Mouse (Mus musculus) MN1 (cell line): Measurements from ENCODE around the gene Mmp11.
"Not testable (repeated sequence)": the region's sequence is repeated elsewhere in the genome, so short reads cannot be mapped to it uniquely, and the experiment has no call there.

Experiments used
- DNase-seq: peaks from one replicate; pipeline ENCODE4 v3.0.0-alpha.2; 2016; ENCODE audit warnings: low spot score

Gene Mmp11

DNA sequence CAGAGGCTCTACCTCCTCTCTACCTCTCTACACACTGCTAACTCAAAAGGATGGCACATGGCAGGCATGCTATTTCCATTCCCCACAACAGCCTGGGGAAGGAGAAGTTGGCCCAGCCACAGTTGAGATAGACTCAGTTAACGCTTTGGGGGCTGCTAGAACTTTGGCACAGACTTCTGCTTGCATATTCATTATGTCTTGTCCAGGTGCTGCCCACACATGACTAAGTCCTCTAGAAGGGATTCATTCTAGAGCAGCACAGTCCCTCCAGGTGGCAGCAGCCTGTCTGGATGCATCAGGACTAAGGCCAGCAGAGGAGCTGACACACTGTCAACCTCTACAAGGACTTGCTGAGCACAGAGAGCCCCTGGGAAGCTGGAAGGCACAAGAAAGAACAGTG lies 40.1 kb downstream of the Mmp11 start:
- no peak for DNase-seq

DNA sequence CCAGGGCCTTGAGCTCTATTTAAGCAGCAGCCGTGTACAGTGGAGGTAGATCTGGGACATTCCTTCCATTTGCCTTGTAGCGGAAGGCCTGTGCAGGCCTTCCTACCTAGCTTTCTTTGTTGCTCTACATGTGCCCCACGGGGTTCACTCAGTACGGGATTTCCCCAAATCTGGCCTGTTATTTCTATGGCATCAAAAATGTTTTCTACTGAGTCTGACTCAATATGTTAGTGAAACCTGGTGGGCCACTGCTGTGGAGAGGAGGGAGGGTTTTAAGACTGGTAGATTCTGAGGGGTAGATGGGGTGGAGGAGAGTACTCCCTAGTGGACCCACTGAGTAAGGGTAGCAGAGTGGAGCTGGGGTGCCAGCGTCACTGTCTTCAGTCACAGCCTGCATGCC lies 40.6 kb downstream of the Mmp11 start:
- no peak for DNase-seq

DNA sequence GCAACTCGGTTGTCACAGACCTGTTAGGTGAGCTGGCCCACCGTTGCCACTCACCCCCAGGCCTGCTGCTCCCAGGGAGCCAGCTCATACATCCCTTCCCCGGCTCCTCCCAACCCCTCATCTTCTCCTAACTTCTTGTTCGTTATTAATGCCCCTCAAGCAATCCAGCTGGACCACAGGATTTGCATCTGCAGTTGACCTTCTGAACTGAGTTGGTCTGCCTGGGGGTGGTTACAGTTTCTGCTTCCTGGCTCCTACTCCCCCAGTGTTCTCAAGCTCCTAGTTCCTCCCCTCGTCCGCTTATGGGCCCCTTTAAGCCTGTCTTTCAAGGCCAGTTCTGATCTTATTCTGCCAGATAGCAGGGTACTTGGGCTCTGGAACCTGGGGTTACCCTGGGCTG lies 41.7 kb downstream of the Mmp11 start:
- DNase-seq, result no peak

DNA sequence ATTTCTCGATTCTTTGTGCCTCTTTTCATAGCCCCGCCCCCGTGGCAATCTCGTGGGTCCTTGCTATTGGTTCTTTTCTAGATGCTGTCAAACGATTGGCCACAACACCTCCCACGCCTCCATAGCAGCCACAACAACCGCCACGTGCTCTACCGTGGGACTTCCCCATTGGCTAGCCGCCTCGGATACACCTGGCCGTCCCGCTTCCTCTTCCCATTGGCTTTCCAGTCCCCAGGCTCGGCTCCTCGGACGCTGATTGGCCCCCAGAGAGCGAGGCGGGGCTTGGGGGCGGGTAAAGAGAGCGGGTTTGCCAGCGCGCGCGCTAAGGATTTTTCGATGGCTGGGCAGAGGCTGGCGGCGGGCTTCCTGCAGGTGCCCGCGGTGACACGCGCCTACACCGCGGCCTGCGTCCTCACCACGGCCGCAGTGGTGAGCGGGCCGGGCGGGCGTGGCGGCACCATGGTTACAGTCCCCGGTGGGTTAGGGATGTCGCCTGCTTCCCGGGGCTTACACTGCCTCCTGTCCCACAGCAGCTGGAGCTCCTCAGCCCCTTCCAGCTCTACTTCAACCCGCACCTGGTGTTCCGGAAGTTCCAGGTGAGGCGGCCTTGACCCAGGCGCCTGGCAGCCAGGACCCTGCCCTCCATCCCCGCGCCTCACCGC lies 43.1 kb downstream of the Mmp11 start, which contains the start of gene Derl3:
Gene Derl3 (plus strand): TSS at position 325 of the 662 bp plus-strand sequence.
- no peak for DNase-seq

DNA sequence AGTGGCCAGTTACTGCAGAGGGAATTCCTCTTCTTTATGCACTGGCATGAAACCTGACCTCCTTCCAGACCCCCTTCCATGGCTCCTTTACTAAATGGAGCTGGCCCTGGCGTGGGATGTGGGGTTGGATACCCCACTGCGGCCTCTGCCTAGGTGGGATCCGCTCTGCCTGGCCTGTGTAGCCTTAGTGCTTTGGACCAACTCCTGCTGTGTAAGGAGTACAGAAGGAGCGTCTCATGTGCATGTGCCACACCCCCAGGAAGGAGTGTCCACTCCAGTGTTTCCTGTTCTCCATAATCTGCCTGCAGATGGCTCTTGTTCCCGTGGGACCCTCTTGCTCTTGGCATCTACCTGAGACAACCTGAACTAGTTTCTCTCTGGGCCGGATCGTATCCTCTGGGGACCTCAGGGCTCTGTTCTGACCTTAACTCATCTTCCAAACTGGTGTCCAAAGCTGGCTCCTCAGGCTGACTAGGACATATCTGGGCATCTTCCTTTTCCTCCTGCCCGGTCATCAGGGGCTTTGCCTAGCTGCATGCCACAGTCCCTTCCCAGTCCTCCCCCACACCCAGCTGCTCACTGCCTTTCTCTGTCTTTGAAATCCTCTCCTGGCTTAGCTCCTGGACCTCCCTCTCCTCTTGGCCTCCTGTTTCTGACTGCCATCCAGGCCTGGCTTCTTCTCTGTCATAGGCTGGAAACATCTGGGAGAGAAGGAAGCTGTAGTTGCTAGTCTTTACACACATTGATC lies 46.7 kb downstream of the Mmp11 start:
- peak; percentile 74 for DNase-seq

DNA sequence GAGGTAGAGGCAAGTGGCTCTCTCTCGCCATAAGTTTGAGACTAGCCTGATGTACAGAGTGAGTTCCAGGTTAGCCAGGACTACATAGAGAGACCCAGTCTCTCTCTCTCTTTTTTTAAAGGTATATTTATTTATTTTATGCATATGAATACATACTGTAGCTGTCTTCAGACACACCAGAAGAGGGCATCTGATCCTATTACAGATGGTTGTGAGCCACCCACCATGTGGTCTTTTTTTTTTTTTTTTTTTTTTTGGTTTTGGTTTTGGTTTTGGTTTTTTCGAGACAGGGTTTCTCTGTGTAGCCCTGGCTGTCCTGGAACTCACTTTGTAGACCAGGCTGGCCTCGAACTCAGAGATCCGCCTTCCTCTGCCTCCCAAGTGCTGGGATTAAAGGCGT lies 48.8 kb downstream of the Mmp11 start:
- not testable (repeated sequence) for DNase-seq

DNA sequence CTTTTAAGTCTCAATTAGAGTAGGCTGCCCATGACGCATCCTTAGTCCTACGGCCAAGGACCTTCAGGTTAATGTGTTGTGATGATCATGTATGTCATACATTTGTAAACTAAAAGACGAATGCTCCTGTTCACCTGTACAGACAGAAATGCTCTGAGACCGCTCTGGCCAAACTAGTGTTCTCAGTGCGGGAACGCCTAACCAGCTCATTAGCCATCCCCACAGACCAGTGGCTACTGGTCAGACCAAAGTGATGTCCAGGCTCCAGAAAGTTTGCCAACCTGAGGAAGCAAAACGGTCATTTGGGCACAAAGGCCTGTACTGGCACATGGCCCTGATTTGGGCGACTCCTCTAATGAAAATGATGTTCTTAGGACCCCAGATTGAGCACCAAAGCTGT lies 51.6 kb downstream of the Mmp11 start:
- no peak for DNase-seq

DNA sequence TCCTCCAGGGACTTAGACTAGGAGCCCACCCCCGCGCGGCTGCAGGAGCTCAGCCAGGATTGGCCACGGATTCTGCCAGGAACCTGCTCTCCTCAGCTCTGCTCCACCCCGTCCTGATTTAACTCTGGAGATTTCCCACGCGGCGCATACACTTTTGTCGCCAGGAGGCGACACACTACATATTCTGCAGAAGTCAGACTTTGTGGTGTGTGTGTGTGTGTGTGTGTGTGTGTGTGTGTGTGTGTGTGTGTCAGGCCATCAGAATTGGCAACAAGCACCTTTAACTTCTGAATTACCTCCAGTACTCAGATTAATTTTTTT lies 53.1 kb downstream of the Mmp11 start:
- DNase-seq, result peak; percentile 73

DNA sequence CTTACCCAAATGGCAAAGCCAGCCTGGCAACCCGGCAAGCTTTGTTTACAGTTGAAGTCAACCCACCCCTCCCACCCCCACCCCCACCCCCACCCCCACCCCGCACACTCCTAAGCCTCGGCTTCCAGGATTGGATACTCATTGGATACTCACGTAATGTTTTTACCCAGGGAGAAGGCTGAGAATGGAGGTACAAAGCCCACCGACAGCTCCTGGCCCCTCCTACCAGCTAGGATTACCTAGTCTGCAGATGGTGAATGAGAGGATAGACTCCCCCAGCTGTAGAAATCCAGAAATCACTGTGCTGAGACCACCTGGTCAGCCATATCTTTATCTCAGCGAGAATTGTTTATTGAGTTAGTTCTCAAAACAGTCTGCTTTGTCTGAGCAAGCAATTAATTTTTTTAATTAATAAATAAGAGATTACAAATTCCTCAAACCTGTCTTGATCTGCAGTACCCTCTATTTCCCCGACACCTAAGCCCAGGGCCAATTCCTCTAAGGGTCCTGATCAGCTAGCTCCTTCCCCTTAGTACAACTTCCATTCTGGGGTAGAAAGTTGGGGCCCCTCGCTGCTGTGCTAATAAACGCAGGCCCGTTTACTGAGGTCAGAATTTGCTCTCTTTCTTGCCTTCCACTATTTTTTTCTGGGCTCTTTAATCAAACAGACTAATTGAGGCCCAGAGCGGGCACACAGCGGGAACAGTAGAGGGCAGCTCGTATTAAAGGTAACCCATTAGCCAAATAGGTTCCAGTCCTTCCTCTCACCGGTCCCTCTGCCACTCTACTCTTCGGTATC lies 53.7 kb downstream of the Mmp11 start:
- no peak for DNase-seq

DNA sequence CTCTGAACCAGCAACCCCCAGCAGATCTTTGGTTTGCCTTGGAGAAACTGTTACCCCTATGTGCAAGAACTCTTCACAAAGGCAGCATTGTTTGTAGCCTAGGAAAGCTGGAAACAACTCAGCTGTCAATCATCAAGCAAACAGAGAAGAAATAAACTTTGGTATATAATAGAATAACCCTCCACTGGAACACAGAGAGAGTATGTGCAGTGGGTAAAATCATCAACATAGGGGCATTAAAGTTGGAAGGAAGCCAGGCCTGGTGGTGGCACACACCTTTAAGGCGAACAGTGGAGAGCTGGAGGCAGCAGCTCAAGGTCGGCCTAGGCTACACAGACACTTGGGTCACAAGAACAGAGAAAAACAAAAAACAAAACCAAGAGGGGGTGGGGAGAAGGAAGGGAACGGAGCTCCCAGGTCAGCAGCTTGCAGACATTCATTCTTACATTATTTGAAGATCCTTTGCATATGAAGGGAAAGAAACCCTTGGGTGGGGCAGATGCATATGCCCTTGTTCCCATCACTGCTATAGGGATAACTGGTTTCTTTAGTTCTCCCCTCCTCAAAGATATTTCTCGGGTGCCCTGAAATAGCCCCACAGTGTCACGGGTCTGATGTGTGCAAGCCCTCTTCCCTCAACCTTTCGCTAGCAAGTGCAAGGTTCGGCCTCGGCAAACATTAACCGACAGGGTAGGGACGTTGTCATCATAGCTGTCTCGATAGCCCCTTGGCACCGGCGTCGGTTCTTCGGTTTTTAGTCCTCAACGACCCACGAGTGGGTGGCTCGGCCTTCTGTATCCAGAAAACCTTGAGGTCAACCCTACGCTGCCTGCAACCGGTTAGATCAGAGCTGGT lies 54.5 kb downstream of the Mmp11 start:
- DNase-seq, result no peak

DNA sequence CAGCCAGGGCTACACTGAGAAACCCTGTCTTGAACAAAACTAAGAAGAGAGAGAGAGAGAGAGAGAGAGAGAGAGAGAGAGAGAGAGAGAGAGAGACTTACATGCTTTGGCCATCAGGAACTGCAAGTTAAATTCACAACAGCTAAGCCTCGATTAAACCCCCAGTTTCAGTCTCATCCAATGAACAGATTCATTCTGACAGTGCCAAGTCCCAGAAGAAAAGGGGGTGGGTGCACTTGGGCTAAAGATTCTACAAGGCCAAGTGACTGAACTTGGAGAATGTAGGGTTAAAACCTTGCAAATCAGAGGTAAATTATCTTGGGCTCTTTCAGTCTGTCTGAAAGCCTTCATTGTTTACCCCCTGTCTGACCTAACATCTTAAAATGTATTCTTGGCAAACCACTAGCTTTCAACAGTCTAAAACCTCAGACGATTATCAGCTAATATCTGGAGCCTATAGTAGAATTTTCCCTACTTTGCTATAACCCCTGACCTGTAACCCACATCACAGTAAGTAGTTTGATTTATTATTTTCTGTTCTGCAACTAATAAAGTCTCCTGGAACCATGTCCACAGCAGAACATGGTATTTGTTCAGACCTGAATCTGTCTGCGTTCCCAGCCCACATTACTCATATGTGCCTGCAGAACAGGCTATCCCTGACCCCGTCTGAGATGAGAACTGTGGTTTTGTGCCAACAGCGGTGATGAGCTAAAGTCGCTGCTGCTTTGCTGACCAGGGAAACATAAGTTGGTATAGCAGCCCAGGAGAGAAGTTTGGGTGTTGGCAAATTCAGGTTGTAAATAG lies 55.3 kb downstream of the Mmp11 start:
- DNase-seq, result no peak

DNA sequence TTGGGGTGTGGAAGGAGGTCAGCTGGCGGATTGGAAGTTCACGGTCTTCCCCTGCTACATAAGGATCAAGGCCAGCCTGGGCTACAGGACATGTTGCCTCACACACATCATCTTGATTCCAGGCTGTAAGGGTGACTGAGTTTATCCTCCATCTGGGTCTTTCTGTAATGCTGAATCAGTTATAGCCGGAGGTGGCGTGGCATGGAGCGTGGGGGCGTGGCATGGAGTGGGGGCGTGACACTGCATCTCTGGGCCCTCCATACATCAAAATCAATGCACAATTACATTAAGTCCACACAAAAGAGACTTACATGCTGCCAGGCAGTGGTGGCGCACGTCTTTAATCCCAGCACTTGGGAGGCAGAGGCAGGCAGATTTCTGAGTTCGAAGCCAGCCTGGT lies 55.9 kb downstream of the Mmp11 start:
- no peak for DNase-seq

DNA sequence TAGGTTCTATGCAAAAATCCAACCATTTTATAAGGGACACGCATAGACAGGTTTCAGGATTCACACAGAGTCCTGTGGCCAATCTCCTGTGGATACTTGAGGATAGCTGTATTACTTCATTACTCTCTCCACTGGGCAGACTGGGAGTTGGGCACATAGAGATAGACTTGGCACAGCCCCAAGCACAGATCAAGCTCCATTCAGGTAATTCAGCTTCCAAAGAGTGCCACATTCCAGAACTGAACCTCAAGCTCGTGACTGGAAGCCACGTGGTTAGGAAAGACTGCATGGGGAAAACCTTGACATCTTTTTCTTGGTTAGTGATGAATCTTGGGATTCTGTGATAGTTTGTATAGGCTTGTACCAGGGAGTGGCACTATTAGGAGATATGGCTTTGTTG lies 57.5 kb downstream of the Mmp11 start:
- no peak for DNase-seq

DNA sequence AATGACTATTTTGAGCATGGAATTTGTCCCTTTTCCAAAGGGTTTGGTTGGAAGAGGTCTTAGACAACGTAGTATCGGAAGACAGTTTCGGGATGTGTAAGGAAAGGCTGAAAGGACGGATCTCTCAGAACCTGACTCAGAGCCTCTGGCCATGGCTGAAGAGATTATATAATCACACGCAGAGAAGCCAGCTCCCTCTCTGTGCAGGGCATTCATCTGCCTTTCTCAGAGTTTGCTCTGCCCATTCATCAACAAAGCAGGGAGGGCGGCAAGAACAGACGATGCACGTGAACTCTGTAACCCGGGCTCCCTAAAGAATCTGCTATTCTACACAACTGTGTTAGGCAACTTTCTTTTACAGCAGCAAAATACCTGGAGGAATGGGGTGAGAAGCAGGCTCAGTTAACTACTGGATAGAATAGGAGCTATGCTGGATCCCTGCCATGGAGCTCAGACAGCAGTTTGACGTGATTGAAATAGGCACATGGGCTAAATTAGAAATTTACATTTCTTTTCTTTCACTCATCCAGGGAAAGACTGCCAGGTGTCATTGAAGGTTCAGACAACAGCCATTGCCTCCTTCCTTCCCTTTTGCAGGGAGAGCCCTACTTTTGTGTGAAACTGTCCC lies 62.6 kb downstream of the Mmp11 start:
- no peak for DNase-seq
